Comparison of ENCODE assay signal across 23 mouse cellular contexts in the genomic region with DNA sequence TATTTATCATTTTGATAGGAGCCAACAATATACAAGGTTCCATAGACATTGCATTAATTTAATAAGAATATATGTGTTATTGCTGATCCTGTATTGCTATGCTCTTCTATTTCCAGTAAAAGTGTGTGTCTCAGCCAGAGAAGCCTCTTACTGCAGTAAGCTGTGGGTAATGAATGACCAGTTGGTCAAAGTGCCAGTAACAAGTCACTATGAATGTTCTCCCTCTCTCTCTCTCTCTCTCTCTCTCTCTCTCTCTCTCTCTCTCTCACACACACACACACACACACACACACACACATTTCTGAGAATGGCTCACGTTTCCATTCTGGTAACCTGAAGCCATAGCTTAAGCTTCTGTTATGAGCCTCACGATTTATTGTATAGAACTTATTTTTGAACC. TPM values are rescaled to one million over a fixed set of nuclear protein-coding genes. Genes with fewer than 3 reads are reported as not detected.
DNase-seq lines count a peak whose midpoint lies in the region; ATAC-seq lines count a peak whose summit lies in the region.
"Had no signal": no experiment of that assay in that cellular context is flagged by ENCODE, and none has a peak within 500 bp of the region (broad histone marks: within the 10 kb centered on the region; RNA-seq: fewer than 3 reads in every experiment).

No protein-coding gene starts in this region.

- no peaks in the 10 kb centered on the region for H3K27me3 ChIP-seq in kidney, embryonic 16.5 days (ENCODE audit: insufficient read depth, low read length)
- no peaks in the 10 kb centered on the region for H3K27me3 ChIP-seq in intestine, embryonic 15.5 days (replicated peaks)
- H3K27me3 ChIP-seq in forebrain, embryonic 15.5 days = no peaks in the 10 kb centered on the region
- H3K27me3 ChIP-seq: embryonic facial prominence, embryonic 12.5 days; embryonic facial prominence, embryonic 15.5 days; heart, embryonic 12.5 days; heart, embryonic 15.5 days had no signal

- H3K9ac ChIP-seq in kidney, embryonic 16.5 days (replicated peaks; ENCODE audit: low read length) = no peak overlapping the region
- no peak overlapping the region for H3K9ac ChIP-seq in intestine, embryonic 15.5 days
- no peak overlapping the region for H3K9ac ChIP-seq in forebrain, embryonic 15.5 days (replicated peaks)
- H3K9ac ChIP-seq: embryonic facial prominence, embryonic 12.5 days; embryonic facial prominence, embryonic 15.5 days; heart, embryonic 12.5 days; heart, embryonic 15.5 days had no signal

- no peak overlapping the region for H3K27ac ChIP-seq in kidney, embryonic 16.5 days (ENCODE audit: low read length)
- H3K27ac ChIP-seq in intestine, embryonic 15.5 days = no peak overlapping the region
- no peak overlapping the region for H3K27ac ChIP-seq in forebrain, embryonic 15.5 days (replicated peaks)
- H3K27ac ChIP-seq: embryonic facial prominence, embryonic 12.5 days; embryonic facial prominence, embryonic 15.5 days; heart, embryonic 15.5 days had no signal

- H3K4me1 ChIP-seq in kidney, embryonic 16.5 days (ENCODE audit: insufficient read depth, low read length) = 0 out of 2 replicates have a peak, but pooled peaks cover 4% of the 10 kb centered on the region
- 0 out of 2 replicates have a peak, but pooled peaks cover 3% of the 10 kb centered on the region for H3K4me1 ChIP-seq in intestine, embryonic 15.5 days (replicated peaks)
- peaks cover 8% of the 10 kb centered on the region for H3K4me1 ChIP-seq in forebrain, embryonic 15.5 days
- H3K4me1 ChIP-seq: embryonic facial prominence, embryonic 12.5 days had no signal

- 39% methylated on average over 2 of the region's 2 CpGs for WGBS in kidney, embryonic 16.5 days
- 58% methylated on average over 2 of the region's 2 CpGs for WGBS in intestine, embryonic 15.5 days
- WGBS in forebrain, embryonic 15.5 days = 57% methylated on average over 2 of the region's 2 CpGs

- ATAC-seq in kidney, embryonic 16.5 days (ENCODE audit: low FRiP score, low TSS enrichment) = no peak
- no peak for ATAC-seq in intestine, embryonic 15.5 days
- no peak for ATAC-seq in forebrain, embryonic 15.5 days (replicated peaks)
- ATAC-seq: CD4-positive, CD25-positive, alpha-beta regulatory T cell, adult 4 months had no signal

- H3K36me3 ChIP-seq in kidney, embryonic 16.5 days (ENCODE audit: insufficient read depth, low read length) = no peaks in the 10 kb centered on the region
- no peaks in the 10 kb centered on the region for H3K36me3 ChIP-seq in intestine, embryonic 15.5 days
- H3K36me3 ChIP-seq in forebrain, embryonic 15.5 days = no peaks in the 10 kb centered on the region
- H3K36me3 ChIP-seq: embryonic facial prominence, embryonic 12.5 days; embryonic facial prominence, embryonic 15.5 days; heart, embryonic 12.5 days; heart, embryonic 15.5 days had no signal

- H3K4me2 ChIP-seq in kidney, embryonic 16.5 days (replicated peaks; ENCODE audit: low read depth, low read length) = no peak overlapping the region
- no peak overlapping the region for H3K4me2 ChIP-seq in intestine, embryonic 15.5 days (replicated peaks)
- H3K4me2 ChIP-seq in forebrain, embryonic 15.5 days (replicated peaks) = no peak overlapping the region

- peak; percentile 4 for DNase-seq in kidney, adult 18-20 months
- DNase-seq in kidney, adult 8-10 months = peak; percentile 24 to 54
- DNase-seq in kidney, adult 9 months = peak; percentile 68
- peak; percentile 49 to 53 for DNase-seq in kidney, postnatal 25 days
- no peak for DNase-seq in lung, postnatal 36 days
- DNase-seq: cerebellum, adult 11 months; cerebellum, adult 2 months; cerebellum, adult 9-11 months; gastrocnemius, postnatal 25 days; heart, postnatal 4 days had no signal

- no peak overlapping the region for H3K4me3 ChIP-seq in kidney, embryonic 16.5 days (ENCODE audit: low read length)
- H3K4me3 ChIP-seq in intestine, embryonic 15.5 days (replicated peaks) = no peak overlapping the region
- H3K4me3 ChIP-seq in forebrain, embryonic 15.5 days = no peak overlapping the region
- H3K4me3 ChIP-seq: embryonic facial prominence, embryonic 12.5 days had no signal

- no peaks in the 10 kb centered on the region for H3K9me3 ChIP-seq in kidney, embryonic 16.5 days (ENCODE audit: low read length)
- H3K9me3 ChIP-seq in intestine, embryonic 15.5 days = no peaks in the 10 kb centered on the region
- no peaks in the 10 kb centered on the region for H3K9me3 ChIP-seq in forebrain, embryonic 15.5 days
- H3K9me3 ChIP-seq: embryonic facial prominence, embryonic 12.5 days; embryonic facial prominence, embryonic 15.5 days; heart, embryonic 12.5 days; heart, embryonic 15.5 days had no signal

RNA-seq across cellular contexts. Expression of gene Tpte, which starts 19.1 kb away (rescaled TPM):
- 0.06 TPM in 1 of 2 replicates, not detected in the other for polyA plus RNA-seq in kidney, embryonic 16.5 days (2015; fragmentation: Nextera tagmentation; extraction: Ambion mirVana)
- not detected in 2 replicates for polyA plus RNA-seq in intestine, embryonic 15.5 days (2015; fragmentation: Nextera tagmentation; extraction: Ambion mirVana)
- polyA plus RNA-seq in forebrain, embryonic 15.5 days (2015; fragmentation: Nextera tagmentation; extraction: Ambion mirVana) = not detected in 2 replicates
- polyA plus RNA-seq: C2C12; CD4-positive, CD25-positive, alpha-beta regulatory T cell, adult 4 months; cerebellum, adult 2 months; embryonic facial prominence, embryonic 12.5 days; embryonic facial prominence, embryonic 15.5 days; forebrain, embryonic 11.5 days; forebrain, embryonic 14.5 days; gonadal fat pad, adult 2 months; heart, embryonic 12.5 days; heart, embryonic 15.5 days; hindbrain, embryonic 11.5 days had no signal
